Mouse (Mus musculus) brain, adult 2 months (tissue): ENCODE measurements around the gene Dtnb.

Experiments
- DNase-seq: peaks from one replicate; pipeline ENCODE4 v3.0.0; 2011; ENCODE audit warnings: low read depth, low spot score

Dtnb gene

DNA sequence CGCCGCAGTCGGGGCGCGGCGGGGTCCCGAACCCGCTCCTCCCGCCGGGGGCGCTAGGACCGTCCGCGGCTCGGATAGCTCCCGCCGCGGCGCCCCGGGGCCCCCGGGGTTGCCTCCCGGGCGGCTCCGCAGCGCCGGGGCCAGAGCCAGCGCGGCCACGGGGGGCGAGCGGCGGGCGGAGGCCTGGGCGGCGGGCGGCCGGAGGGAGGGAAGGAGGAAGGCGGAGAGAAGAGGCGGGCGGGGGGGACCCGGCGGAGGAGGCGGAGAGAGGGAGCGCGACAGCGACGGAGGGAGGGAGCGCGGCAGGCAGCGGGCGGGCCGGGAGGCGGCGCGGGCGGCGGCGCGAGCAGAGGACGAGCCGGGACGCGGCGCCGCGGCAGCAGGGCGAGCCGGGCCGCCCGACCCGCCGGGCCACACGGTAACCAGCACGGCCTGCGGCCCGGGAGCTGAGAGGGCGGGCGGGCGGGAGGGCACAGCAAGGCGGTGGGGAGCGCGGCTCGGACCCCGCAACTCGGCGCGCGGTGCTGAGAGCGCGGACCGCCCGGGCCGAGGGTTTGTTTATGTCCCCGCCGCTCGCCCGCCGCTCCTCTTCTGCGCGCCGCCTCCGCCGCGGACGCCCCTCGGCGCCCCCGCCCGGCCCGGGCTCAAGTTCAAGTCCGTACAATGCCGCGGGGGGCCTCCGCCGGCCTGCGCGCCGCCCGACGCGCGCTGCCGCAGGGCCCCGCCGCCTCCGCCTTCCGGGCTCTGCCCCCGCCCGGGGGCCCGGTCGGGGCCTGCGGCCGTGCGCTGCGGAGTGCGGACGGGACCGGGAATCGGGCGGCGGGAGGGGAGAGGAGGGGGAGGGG is 234.7 kb downstream of the Dtnb start:
- peak; percentile 90 for DNase-seq

GRCm38 (mm10) chr12:3807548-3808395 is 235.6 kb downstream of the Dtnb start:
- DNase-seq = peak; percentile 68

GRCm38 (mm10) chr12:3808396-3808981 is 236.3 kb downstream of the Dtnb start:
- peak; percentile 58 for DNase-seq

- no peak for DNase-seq
Measured at GRCm38 (mm10) chr12:3809520-3810180, 237.5 kb downstream of the Dtnb start.

- peak; percentile 54 for DNase-seq
Measured at GRCm38 (mm10) chr12:3810455-3810854, 238.3 kb downstream of the Dtnb start.

DNA sequence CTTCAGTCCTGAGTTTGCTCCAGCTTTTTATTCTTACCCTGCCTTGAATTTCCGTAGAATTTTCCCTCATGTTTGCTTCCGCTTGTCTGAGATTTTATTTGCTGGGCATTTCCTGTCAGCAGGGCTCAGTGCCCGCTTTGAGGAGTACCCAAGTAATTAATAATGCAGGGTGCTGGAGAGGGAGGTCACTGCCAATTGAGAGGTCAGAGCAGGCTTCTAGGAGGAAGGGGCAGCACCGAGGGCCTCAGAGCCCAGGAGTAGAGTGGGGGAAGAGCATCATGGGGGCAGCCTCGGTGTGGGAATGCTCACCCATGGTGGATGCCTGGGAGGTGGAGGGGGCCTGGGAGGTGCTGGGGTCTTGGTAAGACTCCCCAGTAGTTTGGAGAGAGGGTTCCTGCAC is 239.4 kb downstream of the Dtnb start:
- DNase-seq = no peak

DNA sequence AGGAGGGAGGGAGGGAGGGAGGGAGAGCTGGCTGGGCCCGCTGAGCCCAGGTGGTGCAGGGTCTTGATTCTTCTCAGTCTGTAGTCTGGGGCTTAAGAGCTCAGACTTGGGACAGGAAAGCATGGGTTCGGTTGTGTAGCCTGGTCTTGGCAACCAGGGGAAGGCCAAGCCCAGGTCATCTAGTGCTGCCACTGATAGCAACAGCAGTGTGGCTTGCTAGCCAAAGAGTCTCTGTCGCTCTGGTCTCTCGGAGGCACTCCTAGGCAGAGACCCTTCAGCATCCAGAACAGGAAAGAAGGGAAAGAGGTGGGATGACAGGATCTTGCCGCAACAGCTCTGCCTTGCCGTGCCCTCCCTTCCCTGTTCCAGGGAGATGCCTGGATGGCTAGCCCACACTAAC is 240.1 kb downstream of the Dtnb start:
- no peak for DNase-seq

- no peak for DNase-seq
Measured at GRCm38 (mm10) chr12:3813138-3813537, 241.0 kb downstream of the Dtnb start.

DNA sequence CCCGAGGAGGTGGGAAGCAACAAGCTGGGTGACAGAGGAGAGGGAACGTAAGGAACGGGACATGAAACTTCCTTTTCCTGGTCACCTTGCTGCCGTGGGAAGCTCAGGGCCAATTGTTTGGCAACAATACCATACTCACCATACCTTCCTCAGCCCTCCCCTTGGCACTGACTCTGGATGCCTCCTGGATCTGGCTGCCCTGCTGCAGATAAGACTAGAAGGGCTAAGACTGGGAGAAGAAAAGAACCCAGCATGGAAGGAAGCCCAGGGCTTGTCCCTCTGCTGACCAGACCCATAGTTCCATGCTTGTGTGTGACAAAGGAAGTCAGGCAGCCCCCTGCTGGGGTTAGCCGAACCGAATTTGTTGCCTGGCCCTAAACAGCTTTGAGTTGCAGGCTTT is 243.2 kb downstream of the Dtnb start:
- peak; percentile 52 for DNase-seq

DNA sequence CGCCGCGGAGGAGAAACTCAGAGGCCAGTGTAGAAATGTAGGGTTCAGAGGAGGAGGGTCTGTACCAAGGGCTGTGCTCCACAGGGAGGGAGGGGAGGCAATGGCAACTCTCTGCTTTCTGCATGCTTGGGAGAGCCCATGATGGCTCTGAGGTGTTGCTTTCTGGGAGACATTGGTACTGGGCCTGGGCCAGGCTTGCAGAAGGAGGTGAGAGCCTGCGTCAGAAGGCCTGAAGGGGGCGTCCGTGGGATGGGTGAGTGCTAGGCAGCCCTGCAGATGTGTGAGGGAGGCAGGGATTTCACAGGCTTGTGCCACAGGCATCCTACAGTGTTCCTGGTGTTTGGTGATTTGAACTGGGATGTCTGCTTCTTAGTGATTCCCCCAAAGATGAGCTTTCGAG is 244.9 kb downstream of the Dtnb start:
- DNase-seq = peak; percentile 89

DNA sequence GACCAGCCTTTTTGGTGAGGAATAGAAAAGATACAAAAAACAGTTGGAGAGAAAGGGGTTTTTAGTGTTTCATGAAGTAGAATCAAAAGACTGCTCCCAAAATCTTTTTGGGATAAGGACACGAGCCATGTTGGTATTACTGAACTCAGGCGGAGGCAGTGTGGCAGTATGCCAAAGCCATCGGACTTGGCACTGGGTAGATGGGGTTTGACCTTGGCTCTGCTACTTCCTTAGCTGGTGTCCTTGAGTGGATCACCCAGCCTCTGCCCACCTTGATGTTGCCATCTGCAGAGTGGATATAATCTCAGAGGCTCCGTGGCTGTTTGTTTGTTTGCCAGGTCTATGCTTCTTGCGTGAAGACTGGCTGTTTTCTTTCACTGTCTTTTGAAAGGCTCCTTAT is 245.4 kb downstream of the Dtnb start:
- peak; percentile 67 for DNase-seq

DNA sequence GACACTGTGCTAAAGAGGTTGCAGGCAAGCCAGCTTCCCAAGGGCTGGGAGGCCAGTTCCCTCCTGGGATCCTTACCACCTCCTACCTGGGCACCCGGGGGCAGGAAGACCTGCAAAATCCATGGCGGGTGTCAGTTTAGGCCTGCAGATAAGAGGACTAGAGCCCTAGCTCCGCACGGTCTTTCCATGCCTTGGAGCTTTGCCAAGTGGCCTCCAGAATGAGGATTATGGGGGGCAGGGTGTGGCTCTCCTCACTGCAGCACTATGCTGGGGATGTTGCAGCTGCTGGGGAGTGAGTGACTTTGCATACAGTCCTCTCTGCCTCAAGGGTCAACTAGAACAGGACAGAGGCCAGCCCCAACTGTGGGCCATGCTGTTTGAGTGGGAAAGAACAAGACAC is 247.7 kb downstream of the Dtnb start:
- DNase-seq = no peak

GRCm38 (mm10) chr12:3823408-3823807 is 251.2 kb downstream of the Dtnb start:
- peak; percentile 91 for DNase-seq

DNA sequence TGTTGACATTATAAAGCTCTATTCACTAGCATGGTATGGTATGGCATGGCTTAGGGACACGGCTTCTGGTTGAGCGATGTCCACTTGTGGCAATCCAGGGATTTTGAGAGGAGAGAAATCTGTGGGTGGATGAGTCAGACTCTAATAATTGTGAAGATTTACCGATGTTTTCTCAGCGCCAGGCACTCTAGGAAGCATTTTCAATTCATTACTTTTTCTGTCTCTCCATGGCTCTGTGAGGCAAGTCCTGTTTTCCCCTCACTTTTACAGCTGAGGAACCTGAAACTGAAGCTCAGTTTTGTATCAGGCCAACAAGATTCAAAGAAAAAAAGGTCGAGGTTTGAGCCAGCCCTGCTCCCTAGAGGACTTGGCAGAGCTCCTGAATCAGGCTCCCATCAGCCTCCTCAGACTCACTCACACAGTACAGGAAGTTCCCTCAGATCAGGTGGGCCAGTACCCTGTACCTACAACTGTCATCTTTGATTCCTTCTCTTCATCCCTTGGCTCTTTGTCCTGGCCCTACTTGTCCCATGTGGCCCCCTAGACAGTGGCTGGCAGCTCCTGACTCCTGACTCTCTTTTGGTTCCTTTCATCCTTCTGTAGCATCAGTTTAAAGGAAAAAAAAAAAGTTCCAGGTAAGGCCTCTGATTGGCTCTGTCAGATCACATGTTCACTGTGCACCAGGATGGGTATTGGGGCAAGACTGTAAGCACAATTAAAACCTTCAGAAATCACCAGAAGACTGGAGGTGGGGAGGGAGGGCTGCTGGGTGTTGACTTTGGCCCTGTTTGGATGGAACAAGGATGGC is 252.9 kb downstream of the Dtnb start:
- peak; percentile 61 for DNase-seq

DNA sequence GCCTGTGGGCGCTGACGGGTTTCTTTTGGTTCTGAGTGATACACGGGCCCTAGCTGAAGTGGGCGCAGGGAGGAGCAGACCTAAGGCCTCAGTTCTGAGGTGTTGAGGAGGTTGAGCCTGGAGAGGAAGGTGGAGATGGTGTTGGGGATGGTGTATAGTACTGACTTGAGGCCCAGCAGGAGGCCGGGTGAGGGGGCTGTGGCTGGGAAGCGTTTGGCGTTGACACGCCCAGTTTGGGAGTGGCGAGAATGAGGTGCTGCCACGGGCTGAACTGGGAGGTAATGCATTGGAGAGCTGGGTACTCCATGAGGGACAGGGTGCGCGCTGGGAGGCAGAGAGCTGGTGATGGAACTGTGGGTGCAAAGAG is 253.5 kb downstream of the Dtnb start:
- DNase-seq = no peak

- DNase-seq = no peak
Measured at GRCm38 (mm10) chr12:3827771-3828170, 255.6 kb downstream of the Dtnb start.
